Mouse (Mus musculus) brain, embryonic 14.5 days (tissue): ENCODE data around the gene Thbs4.

Experiments
- CTCF ChIP-seq: fragments of 200-500 bp; IDR thresholded peaks from 2 replicates; pipeline ENCODE4 v1.5.1; 2012; ENCODE audit warnings: inconsistent platforms, mild to moderate bottlenecking, moderate library complexity, borderline replicate concordance; ENCODE audit not compliant: insufficient read depth, insufficient read length; ENCODE audit errors: extremely low read depth
- POLR2A ChIP-seq: fragments of 200-500 bp; IDR thresholded peaks from 2 replicates; pipeline ENCODE4 v1.6.1; 2012; ENCODE audit warnings: mild to moderate bottlenecking, inconsistent platforms, borderline replicate concordance; ENCODE audit not compliant: poor library complexity, insufficient read depth, insufficient read length, severe bottlenecking; ENCODE audit errors: extremely low read depth

- TF ChIP-seq CTCF, result no peak
- TF ChIP-seq POLR2A, result no peak
These were observed 54.8 kb downstream of the Thbs4 start for GRCm38 (mm10) chr13:92739858-92740257.
